Comparison of ENCODE assay signal across 9 mouse cellular contexts in the genomic region with DNA sequence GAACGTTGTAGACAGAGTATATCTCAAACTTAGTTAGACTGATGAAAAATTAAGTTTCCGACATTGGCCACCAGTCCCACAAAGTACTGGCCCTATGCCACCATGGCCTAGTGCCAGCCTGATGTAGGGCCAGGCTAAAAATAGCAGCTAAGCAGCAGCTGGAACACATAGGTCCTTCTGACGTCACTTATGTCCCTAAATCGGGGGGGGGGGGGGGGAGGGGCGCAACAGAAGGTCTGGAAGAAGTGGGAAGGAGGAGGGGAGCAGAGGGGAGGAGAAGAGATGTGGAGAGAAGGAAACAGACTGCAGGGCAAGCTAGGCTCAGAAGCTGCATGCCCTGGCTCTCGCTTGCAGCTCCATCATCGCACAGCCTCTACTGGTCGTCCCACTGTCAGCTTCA.
DNase-seq lines count a peak whose midpoint lies in the region; ATAC-seq lines count a peak whose summit lies in the region.
"Had no signal": no experiment of that assay in that cellular context is flagged by ENCODE, and none has a peak within 500 bp of the region (broad histone marks: within the 10 kb centered on the region; RNA-seq: fewer than 3 reads in every experiment).

No protein-coding gene starts in this region.

- H3K9ac ChIP-seq in neural tube, embryonic 13.5 days = no peak overlapping the region
- H3K9ac ChIP-seq: limb, embryonic 12.5 days had no signal

- H3K4me3 ChIP-seq in neural tube, embryonic 13.5 days = no peak overlapping the region
- H3K4me3 ChIP-seq: limb, embryonic 12.5 days had no signal

- peaks cover 76% of the 10 kb centered on the region for H3K4me1 ChIP-seq in neural tube, embryonic 13.5 days (replicated peaks)

- H3K9me3 ChIP-seq in neural tube, embryonic 13.5 days = 0 out of 2 replicates have a peak, but pooled peaks cover 2% of the 10 kb centered on the region

- no peak overlapping the region for H3K4me2 ChIP-seq in neural tube, embryonic 13.5 days
- H3K4me2 ChIP-seq: limb, embryonic 12.5 days had no signal

- no peak overlapping the region for H3K27ac ChIP-seq in neural tube, embryonic 13.5 days (replicated peaks)
- H3K27ac ChIP-seq: limb, embryonic 12.5 days had no signal

- ATAC-seq in neural tube, embryonic 13.5 days (ENCODE audit: low read depth) = peak; percentile 30; the same call in 1 of the 2 replicates
- ATAC-seq in hematopoietic stem cell, adult 5-6 weeks (replicated peaks in 1 of 2; ENCODE audit: insufficient read depth in 1 of 2, low FRiP score in 2 of 2, low TSS enrichment in 1 of 2, low read depth in 1 of 2, poor library complexity in 2 of 2, severe bottlenecking in 2 of 2) = peak; percentile 40 to 61; a peak in 3 of 4 replicates

- no peaks in the 10 kb centered on the region for H3K36me3 ChIP-seq in neural tube, embryonic 13.5 days
- H3K36me3 ChIP-seq: limb, embryonic 12.5 days had no signal

- 67% methylated on average over 8 of the region's 8 CpGs for WGBS in neural tube, embryonic 13.5 days

- DNase-seq in cerebellum, postnatal 10 days = peak; percentile 63 to 66
- no peak for DNase-seq in cerebellum, adult 8-10 months
- no peak for DNase-seq in neural tube, embryonic 10.5 days (ENCODE audit: extremely low spot score, low spot score)
- peak; percentile 85 to 92 for DNase-seq in lung, postnatal 4 days
- no peak for DNase-seq in layer of hippocampus, postnatal 25 days (ENCODE audit: extremely low spot score in 1 of 2, low spot score in 1 of 2)
- DNase-seq in spleen, adult 18-20 months = no peak

- H3K27me3 ChIP-seq in neural tube, embryonic 13.5 days = no peaks in the 10 kb centered on the region

Comparison
In these comparisons a context has a peak if more than half of its experiments do, and no peak if none do; other contexts are left out.
1. DNase-seq: peak in cerebellum, postnatal 10 days (2 of 2) and lung, postnatal 4 days (2 of 2); none in cerebellum, adult 8-10 months (single experiment), neural tube, embryonic 10.5 days (single experiment), layer of hippocampus, postnatal 25 days (0 of 2) and spleen, adult 18-20 months (0 of 2).